Mouse (Mus musculus) thymus, adult 2 months (tissue): ENCODE results near the gene Lrrk1.

ENCODE experiments used
- CTCF ChIP-seq: fragments of 200-500 bp; IDR thresholded peaks from 2 replicates; pipeline ENCODE4 v1.5.1; 2012; ENCODE audit warnings: mild to moderate bottlenecking, control low read depth, low read length, moderate library complexity, borderline replicate concordance; ENCODE audit not compliant: control insufficient read depth, poor library complexity, insufficient read depth; ENCODE audit errors: extremely low read depth
- POLR2A ChIP-seq: fragments of 200-500 bp; IDR thresholded peaks from 2 replicates; pipeline ENCODE4 v1.6.1; 2012; ENCODE audit warnings: mild to moderate bottlenecking, low read length, control low read depth, moderate library complexity; ENCODE audit not compliant: control insufficient read depth, poor library complexity, insufficient read depth; ENCODE audit errors: extremely low read depth

- no peak for TF ChIP-seq POLR2A
- no peak for TF ChIP-seq CTCF
These were observed 110.1 kb downstream of the Lrrk1 start for GRCm38 (mm10) chr7:66278001-66278400.
